Mouse (Mus musculus) midbrain, embryonic 16.5 days (tissue): ENCODE data around the gene Gm49325. TPM values are rescaled to one million over a fixed set of nuclear protein-coding genes. Genes with fewer than 3 reads are reported as not detected.

ENCODE experiments used
- ATAC-seq: fragments of 200-750 bp; cut with Nextera tagmentation; 2 replicates; pipeline ENCODE4 v1.8.0; 2017; ENCODE audit warnings: moderate TSS enrichment
- H3K27ac ChIP-seq: fragments of 300-500 bp; sonication (generic); 2 replicates; pipeline ENCODE4 v1.5.1; 2014; ENCODE audit warnings: mild to moderate bottlenecking, low read length, mixed read lengths
- H3K27me3 ChIP-seq: fragments of 300-500 bp; sonication (generic); 2 replicates; pipeline ENCODE4 v1.6.1; 2014; ENCODE audit warnings: low read depth, low read length, mixed read lengths; ENCODE audit not compliant: control insufficient read depth, insufficient read depth
- H3K36me3 ChIP-seq: fragments of 300-500 bp; sonication (generic); 2 replicates; pipeline ENCODE4 v1.6.1; 2014; ENCODE audit warnings: mild to moderate bottlenecking, low read length, moderate library complexity, mixed read lengths; ENCODE audit not compliant: control insufficient read depth, insufficient read depth
- H3K4me1 ChIP-seq: fragments of 300-500 bp; sonication (generic); 2 replicates; pipeline ENCODE4 v1.6.1; 2014; ENCODE audit warnings: mild to moderate bottlenecking, low read length, mixed read lengths; ENCODE audit not compliant: control insufficient read depth, insufficient read depth
- H3K4me2 ChIP-seq: fragments of 300-500 bp; sonication (generic); 2 replicates; pipeline ENCODE4 v1.6.1; 2014; ENCODE audit warnings: mild to moderate bottlenecking, low read length, mixed read lengths
- H3K4me3 ChIP-seq: fragments of 300-500 bp; sonication (generic); 2 replicates; pipeline ENCODE4 v1.5.1; 2014; ENCODE audit warnings: low read depth, mild to moderate bottlenecking, low read length, moderate library complexity, mixed read lengths
- H3K9ac ChIP-seq: fragments of 300-500 bp; sonication (generic); 2 replicates; pipeline ENCODE4 v1.6.1; 2014; ENCODE audit warnings: low read depth, low read length, mixed read lengths
- H3K9me3 ChIP-seq: fragments of 300-500 bp; sonication (generic); replicated peaks from 2 replicates; pipeline ENCODE4 v1.6.1; 2014; ENCODE audit warnings: mild to moderate bottlenecking, low read length, mixed read lengths; ENCODE audit not compliant: control insufficient read depth, poor library complexity, severe bottlenecking
- WGBS: fragments of 180-500 bp; shearing (Covaris S2); extraction: QIAGEN DNeasy Blood & Tissue Kit; methylation state at CpG from one replicate; pipeline ENCODE4 v1.1.7; 2014; 5-methylcytosine and 5-hydroxymethylcytosine counted together
- polyA plus RNA-seq: library from polyadenylated mRNA; unstranded; fragments of >200 nt; fragmentation: Nextera tagmentation; extraction: Ambion mirVana; gene quantifications from 2 replicates; pipeline ENCODE4 v1.2.1, GENCODE M21; 2015

The Gm49325 gene
- polyA plus RNA-seq, 1 experiment from 2014 or later: 1.5 TPM

DNA sequence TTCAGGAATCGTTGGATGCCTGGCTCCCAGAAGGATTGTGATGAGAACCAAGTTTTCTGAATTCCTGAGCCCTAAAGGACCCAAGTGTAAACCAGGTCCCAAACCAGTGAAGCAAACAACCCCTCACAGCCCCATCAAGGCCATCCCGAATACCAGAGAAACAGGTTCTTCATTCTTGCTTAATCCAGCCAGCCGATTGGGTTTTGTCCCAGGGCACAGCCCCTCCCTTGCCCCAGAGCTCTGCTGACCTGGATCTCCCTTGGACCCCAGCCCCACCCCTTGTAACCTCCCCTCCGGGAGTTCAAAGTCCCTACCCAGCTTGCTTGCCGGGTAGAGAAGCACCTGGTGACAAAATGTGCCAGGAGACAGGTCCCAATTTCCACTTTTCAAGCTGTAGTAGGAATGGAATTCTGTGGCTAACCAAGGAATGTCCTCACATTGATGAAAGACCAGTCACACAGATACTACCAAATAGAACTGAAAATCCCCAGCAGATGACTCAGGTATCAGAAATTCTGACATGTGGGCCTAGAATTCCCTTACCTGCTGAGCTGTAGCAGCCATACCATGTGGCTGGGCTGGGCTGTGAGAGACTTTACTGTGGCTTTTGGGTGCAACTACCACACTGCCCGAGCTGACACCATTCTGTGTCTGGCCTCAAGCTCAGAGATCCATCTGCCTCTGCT, 35.9 kb upstream of the Gm49325 start:
- 58% methylated on average over 6 of the region's 6 CpGs for WGBS
- Histone ChIP-seq H3K27me3 (no peaks in the 10 kb centered on the region), H3K27ac (no peak overlapping the region)

DNA sequence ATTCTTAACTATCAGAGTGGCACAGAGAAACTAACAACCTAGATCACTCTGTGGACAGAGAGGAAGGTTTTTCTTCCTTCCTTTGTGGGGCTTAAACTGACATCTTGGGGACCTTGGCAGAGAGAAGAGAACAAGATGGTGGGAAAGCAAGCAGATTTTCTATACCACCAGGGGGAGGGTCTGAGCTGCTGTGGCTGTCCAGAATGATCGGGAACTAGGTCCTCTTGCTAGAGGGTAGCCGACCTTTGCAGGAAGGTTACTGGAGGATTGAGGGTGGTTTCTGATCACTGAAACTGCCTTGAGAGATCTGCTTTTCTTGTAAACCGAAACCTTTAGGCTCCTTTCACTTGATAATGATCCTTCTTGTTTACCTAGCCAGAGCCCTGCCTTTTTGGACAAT, 33.8 kb upstream of the Gm49325 start:
- Histone ChIP-seq H3K27ac (no peak overlapping the region), H3K4me1 (no peaks in the 10 kb centered on the region), H3K4me2 (no peak overlapping the region), H3K9ac (no peak overlapping the region), H3K27me3 (no peaks in the 10 kb centered on the region), H3K4me3 (no peak overlapping the region), H3K36me3 (no peaks in the 10 kb centered on the region), H3K9me3 (no peaks in the 10 kb centered on the region)
- ATAC-seq: no peak
- WGBS: 41% methylated on average over 3 of the region's 3 CpGs

More for the DNA sequence above, 35.9 kb upstream of the Gm49325 start:
- Histone ChIP-seq H3K9me3 (no peaks in the 10 kb centered on the region), H3K4me2 (no peak overlapping the region), H3K9ac (no peak overlapping the region), H3K4me1 (no peaks in the 10 kb centered on the region), H3K36me3 (no peaks in the 10 kb centered on the region), H3K4me3 (no peak overlapping the region)
- no peak for ATAC-seq

DNA sequence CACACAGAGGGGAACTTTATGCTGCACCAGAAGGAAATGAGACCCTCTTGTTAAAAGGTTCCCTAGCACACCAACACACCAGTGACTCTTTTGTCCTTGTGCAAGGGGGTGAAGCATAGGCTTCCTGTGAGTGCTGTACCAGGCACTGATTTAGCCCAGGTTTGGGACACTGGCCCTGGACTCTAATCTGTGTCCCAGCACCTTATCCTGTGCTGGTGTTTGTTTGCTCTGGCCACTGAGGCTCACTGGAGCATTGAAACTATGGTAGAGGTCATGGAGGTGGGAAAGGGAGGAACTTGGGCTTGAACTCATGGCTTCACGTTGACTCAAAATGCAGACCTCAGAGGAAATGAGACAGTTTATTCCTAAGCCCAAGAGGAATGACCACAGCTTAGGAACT, 32.8 kb upstream of the Gm49325 start:
- Histone ChIP-seq H3K4me1 (no peaks in the 10 kb centered on the region), H3K4me3 (no peak overlapping the region), H3K27me3 (no peaks in the 10 kb centered on the region), H3K9ac (no peak overlapping the region), H3K9me3 (no peaks in the 10 kb centered on the region), H3K36me3 (no peaks in the 10 kb centered on the region), H3K4me2 (no peak overlapping the region), H3K27ac (no peak overlapping the region)
- ATAC-seq: no peak
- WGBS: 70% methylated on average over 1 of the region's 1 CpGs

DNA sequence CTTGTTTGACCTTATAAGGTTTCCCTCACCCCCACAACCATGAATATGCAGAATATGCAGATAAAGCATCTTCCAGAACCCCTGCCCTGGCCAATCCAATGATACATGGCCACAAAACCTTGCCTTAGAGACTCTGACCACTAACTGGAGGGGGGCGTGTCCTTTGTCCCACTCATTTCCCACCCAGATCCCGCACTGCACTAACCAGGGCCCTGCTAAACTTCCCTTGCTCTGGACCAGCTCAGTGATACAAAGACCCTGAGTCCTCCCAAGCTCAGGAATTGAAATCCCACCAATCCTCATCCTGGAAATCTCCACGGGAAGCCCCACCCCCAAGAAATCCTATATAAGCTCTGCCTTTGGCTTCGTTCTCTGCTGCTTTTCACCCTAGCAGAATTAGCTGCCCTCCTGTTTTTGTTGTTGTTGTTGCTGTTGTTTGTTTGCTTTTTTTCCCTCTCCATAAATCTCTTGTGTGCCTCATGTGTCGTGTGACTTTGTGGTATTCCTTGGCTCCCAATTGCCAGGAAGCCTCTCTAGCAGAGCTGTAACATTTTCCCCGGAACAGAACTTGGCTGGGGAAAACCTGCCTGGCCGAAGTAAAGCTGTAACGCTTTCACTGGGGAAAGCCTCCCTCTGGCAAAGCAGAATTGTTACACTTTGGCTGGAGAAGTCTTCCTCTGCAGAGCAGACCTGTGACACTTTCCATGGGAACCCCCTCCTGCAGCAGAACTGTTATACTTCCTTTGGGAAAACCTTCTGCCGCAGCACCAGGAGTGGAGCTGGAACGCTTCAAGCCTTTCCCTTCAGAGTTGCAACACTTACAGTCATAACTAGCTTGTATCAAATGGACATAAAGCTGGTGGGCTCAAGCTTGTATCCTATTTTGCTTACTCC, 25.7 kb upstream of the Gm49325 start:
- H3K27ac ChIP-seq: no peak overlapping the region

DNA sequence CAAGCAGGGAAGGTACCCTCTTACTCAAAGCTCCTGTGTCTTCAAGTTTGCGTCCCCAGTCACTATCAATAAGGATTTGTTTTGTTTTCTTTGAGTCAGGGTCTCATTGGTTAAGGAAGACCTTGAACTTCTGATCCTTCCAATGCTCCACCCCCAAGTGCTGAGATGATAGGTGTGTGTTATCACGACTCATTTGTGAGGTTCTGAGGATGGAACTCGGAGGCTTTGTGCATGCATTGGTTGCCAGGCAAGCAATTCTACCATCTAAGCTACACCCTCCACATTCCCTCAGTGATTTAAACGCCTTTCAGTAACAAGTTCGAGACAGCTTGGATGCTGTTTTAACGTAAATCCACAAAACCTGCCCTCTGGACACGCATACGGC, 25.0 kb upstream of the Gm49325 start:
- H3K9me3 ChIP-seq: no peaks in the 10 kb centered on the region
- H3K4me2 ChIP-seq: peak overlapping the region; percentile 85
- peak; percentile 26 for ATAC-seq
- H3K27me3 ChIP-seq: no peaks in the 10 kb centered on the region
- peak overlapping the region; percentile 92 for H3K27ac ChIP-seq
- H3K4me3 ChIP-seq: peak overlapping the region; percentile 96
- peak overlapping the region; percentile 79 for H3K9ac ChIP-seq
- WGBS: 11% methylated on average over 8 of the region's 8 CpGs
- peaks cover 15% of the 10 kb centered on the region for H3K4me1 ChIP-seq
- no peaks in the 10 kb centered on the region for H3K36me3 ChIP-seq

More for the DNA sequence above, 25.7 kb upstream of the Gm49325 start:
- Histone ChIP-seq H3K4me3 (no peak overlapping the region), H3K27me3 (no peaks in the 10 kb centered on the region), H3K9ac (no peak overlapping the region; the same call in 1 of the 2 replicates), H3K4me2 (no peak overlapping the region), H3K36me3 (no peaks in the 10 kb centered on the region), H3K9me3 (no peaks in the 10 kb centered on the region), H3K4me1 (peaks cover 15% of the 10 kb centered on the region)
- 68% methylated on average over 10 of the region's 10 CpGs for WGBS
- ATAC-seq: no peak

DNA sequence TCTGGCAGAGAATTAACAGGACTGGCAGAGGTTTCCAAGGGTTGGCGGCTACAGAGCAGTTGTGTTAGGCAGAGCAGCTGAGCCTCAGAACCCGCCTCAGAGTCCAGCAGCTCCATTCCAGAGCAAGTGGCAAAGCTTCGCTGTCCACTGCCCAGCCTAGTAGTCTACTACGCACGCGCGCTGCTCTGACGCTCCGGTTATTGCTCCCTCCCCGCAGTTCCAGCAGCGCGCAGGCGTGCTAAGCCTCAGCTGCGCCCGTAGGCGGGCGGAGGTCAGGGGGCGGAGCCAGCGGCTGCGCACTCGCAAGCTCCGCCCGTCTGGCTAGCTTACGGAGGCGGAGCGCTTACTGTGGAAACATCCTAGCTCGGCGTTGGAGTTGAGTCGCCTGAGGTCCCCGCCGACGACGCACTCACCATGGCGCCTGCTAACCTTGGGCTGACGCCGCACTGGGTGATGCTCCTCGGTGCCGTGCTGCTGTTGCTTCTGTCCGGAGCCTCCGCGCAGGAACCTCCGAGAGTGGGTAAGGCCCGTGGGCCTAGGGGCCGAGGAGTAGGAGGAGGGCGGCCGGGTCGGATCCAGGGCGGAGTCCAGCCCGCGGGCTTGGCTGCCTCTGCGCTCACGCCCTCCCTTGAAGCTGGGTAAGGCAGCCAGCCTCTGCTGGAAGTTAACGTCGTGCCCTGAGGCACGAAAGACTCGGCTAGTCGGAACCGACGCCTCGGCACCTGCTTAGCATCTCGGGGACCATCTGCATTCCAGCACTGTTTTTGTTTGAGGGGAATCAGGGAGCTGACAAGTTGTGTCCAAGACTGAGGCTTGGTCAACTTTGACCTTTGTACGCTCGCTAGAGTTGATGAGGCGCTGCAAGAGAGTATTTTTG, 24.4 kb upstream of the Gm49325 start, which contains the start of gene Pttg1ip:
Pttg1ip (plus strand) TSS at position 313 of the 877 bp plus-strand sequence.
- WGBS: under 1% methylated on average over 64 of the region's 64 CpGs
- peak within 1 kb of the TSS; percentile 94 for H3K9ac ChIP-seq
- ATAC-seq: peak; percentile 97
- H3K4me2 ChIP-seq: peak within 1 kb of the TSS; percentile 99
- H3K9me3 ChIP-seq: no peaks in the 10 kb centered on the region
- peak within 1 kb of the TSS; percentile 92 for H3K27ac ChIP-seq
- H3K4me1 ChIP-seq: peaks cover 15% of the 10 kb centered on the region
- H3K36me3 ChIP-seq: no peaks in the 10 kb centered on the region
- peak within 1 kb of the TSS; percentile 96 for H3K4me3 ChIP-seq
- no peaks in the 10 kb centered on the region for H3K27me3 ChIP-seq

DNA sequence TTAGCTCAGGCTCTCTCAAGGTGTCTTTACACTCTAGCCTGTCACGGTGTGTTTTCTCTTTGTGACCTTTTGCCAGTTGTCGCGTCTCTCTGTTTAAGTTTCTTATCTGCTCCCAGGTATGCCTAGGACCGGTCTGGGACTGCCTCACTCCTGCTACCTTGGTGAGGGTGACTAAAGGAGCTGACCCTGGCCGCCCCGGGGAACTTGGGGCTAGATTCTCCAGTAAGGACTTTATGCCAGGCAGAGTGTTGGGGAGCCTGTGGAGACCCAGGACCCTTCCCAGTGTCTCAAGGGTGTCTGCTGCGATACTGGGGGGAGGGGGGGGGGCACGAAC, 23.7 kb upstream of the Gm49325 start:
- WGBS: 10% methylated on average over 8 of the region's 8 CpGs

DNA sequence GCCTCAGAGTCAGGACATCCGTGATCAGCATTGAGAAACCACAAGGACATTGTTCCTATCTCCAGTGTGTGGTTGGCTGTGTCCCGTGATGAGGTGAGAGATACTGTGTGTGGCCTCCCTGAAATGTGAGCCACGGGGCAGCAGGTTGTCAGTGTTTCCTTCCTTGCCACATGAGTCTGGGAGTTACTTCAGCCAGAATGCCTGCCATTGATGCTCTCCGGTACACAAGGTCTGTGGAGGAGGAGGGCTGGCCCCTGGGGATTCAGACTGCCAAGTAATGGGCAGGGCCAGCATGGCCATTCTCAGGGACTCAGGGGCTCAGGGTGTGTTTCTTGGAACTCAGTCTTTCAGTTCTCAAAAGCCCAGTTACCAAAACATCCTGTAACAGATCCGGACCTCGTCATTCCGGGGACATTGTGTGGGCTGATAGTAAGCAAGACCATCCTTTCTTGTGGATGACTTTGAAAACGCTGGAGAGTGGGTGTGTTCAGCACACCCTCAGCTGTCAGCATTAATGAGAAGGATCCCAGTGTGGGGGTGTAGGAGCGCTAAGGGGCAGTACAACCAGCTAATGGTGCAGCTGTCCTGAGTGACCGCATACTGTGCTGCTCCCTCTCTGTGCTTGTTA, 22.1 kb upstream of the Gm49325 start:
- Histone ChIP-seq H3K4me2 (no peak overlapping the region), H3K36me3 (no peaks in the 10 kb centered on the region; the same call in 1 of the 2 replicates), H3K4me3 (no peak overlapping the region), H3K27ac (no peak overlapping the region), H3K9me3 (no peaks in the 10 kb centered on the region), H3K4me1 (peaks cover 15% of the 10 kb centered on the region), H3K27me3 (no peaks in the 10 kb centered on the region), H3K9ac (no peak overlapping the region)
- no peak for ATAC-seq
- 77% methylated on average over 10 of the region's 10 CpGs for WGBS

More for the DNA sequence above, 23.7 kb upstream of the Gm49325 start:
- H3K9ac ChIP-seq: peak overlapping the region; percentile 94
- H3K9me3 ChIP-seq: no peaks in the 10 kb centered on the region
- H3K36me3 ChIP-seq: no peaks in the 10 kb centered on the region
- peak overlapping the region; percentile 99 for H3K4me2 ChIP-seq
- H3K27me3 ChIP-seq: no peaks in the 10 kb centered on the region
- peak; percentile 12; the same call in 1 of the 2 replicates for ATAC-seq
- peak overlapping the region; percentile 96 for H3K4me3 ChIP-seq
- H3K4me1 ChIP-seq: peaks cover 15% of the 10 kb centered on the region
- H3K27ac ChIP-seq: peak overlapping the region; percentile 89
